Mouse (Mus musculus) limb, embryonic 13.5 days (tissue): ENCODE measurements around the gene Pten. TPM values are rescaled to one million over a fixed set of nuclear protein-coding genes. Genes with fewer than 3 reads are reported as not detected.

Source experiments
- ATAC-seq: fragments of 200-750 bp; cut with Nextera tagmentation; 2 replicates; pipeline ENCODE4 v1.8.0; 2017; ENCODE audit warnings: low read depth, moderate number of reproducible peaks, moderate TSS enrichment; ENCODE audit not compliant: low FRiP score
- H3K27ac ChIP-seq: fragments of 300-500 bp; sonication (generic); 2 replicates; pipeline ENCODE4 v1.5.1; 2015; ENCODE audit warnings: inconsistent platforms, mild to moderate bottlenecking, moderate library complexity
- H3K27me3 ChIP-seq: fragments of 300-500 bp; sonication (generic); 2 replicates; pipeline ENCODE4 v1.6.1; 2015; ENCODE audit warnings: mild to moderate bottlenecking, inconsistent platforms
- H3K36me3 ChIP-seq: fragments of 300-500 bp; sonication (generic); 2 replicates; pipeline ENCODE4 v1.6.1; 2015; ENCODE audit warnings: inconsistent platforms, mild to moderate bottlenecking, moderate library complexity
- H3K4me1 ChIP-seq: fragments of 300-500 bp; sonication (generic); 2 replicates; pipeline ENCODE4 v1.6.1; 2015; ENCODE audit warnings: inconsistent platforms
- H3K4me2 ChIP-seq: fragments of 300-500 bp; sonication (generic); replicated peaks from 2 replicates; pipeline ENCODE4 v1.6.1; 2015; ENCODE audit warnings: inconsistent platforms, mild to moderate bottlenecking, moderate library complexity
- H3K4me3 ChIP-seq: fragments of 300-500 bp; sonication (generic); 2 replicates; pipeline ENCODE4 v1.5.1; 2015; ENCODE audit warnings: moderate library complexity, mild to moderate bottlenecking, inconsistent platforms
- H3K9ac ChIP-seq: fragments of 300-500 bp; sonication (generic); 2 replicates; pipeline ENCODE4 v1.6.1; 2015; ENCODE audit warnings: mild to moderate bottlenecking, inconsistent platforms
- H3K9me3 ChIP-seq: fragments of 300-500 bp; sonication (generic); 2 replicates; pipeline ENCODE4 v1.6.1; 2016; ENCODE audit warnings: inconsistent platforms
- WGBS: fragments of 180-500 bp; shearing (Covaris S2); methylation state at CpG from one replicate; pipeline ENCODE4 v1.1.7; 2015; 5-methylcytosine and 5-hydroxymethylcytosine counted together
- polyA plus RNA-seq: library from polyadenylated mRNA; unstranded; fragments of >200 nt; fragmentation: Nextera tagmentation; extraction: Ambion mirVana; gene quantifications from 2 replicates; pipeline ENCODE4 v1.2.1, GENCODE M21; 2015

Pten gene
- polyA plus RNA-seq, 1 experiment from 2014 or later = 8.1 TPM

DNA sequence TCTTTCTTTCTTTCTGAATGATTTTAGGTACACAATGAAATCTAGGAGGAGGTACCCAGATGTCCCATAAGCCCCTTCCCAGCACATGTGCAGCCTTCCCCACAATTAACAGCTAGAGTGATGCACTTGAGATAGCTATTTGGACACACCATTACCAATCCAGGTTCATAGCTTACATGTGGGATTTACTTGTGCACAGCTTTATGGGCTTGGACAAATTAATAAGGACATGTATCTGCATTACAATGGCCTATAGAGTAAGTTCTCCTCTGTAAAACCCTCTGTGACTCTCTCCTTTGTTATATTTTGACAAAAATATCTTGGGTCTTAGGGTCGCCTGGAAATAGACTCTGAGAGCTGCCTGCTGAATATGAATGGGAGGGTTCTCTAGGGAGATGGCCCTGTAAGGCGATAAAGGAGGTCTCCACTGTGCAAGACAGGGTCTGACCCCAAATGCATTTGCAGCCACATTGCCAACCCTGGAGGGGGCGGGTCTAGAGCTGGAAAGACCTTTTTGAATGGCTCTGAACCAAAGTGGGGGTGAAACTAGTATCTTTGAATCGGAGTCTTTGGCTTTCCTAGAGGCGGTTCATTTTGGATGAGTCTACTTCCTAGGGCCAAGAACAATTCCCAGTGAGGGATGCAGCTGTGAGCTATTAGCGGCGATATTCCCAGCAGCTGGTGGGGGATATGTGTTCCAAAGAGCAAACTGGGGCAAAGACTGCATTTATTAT is 116.8 kb downstream of the Pten start:
- H3K9me3 ChIP-seq = no peaks in the 10 kb centered on the region
- H3K36me3 ChIP-seq = no peaks in the 10 kb centered on the region
- H3K27me3 ChIP-seq = no peaks in the 10 kb centered on the region
- WGBS = 66% methylated on average over 7 of the region's 7 CpGs
- no peak overlapping the region for H3K4me3 ChIP-seq
- H3K4me2 ChIP-seq = no peak overlapping the region
- no peak overlapping the region for H3K27ac ChIP-seq
- H3K9ac ChIP-seq = no peak overlapping the region
- ATAC-seq = no peak
- H3K4me1 ChIP-seq = 0 out of 2 replicates have a peak, but pooled peaks cover 11% of the 10 kb centered on the region

Other genes with a start within 250 kb of the Pten start
- 48.0 and 49.1 TPM in 2 replicates for gene Papss2, start 161.7 kb upstream of the Pten start, polyA plus RNA-seq
- gene Atad1, start 17.7 kb upstream of the Pten start, polyA plus RNA-seq = 63.7 and 65.1 TPM in 2 replicates